Comparison of ENCODE assay signal across 28 mouse cellular contexts in genomic region chr5:119434572-119434971, GRCm38 (mm10).
"Had no signal": no experiment of that assay in that cellular context is flagged by ENCODE, and none has a peak within 500 bp of the region (broad histone marks: within the 10 kb centered on the region; RNA-seq: fewer than 3 reads in every experiment).

No protein-coding gene starts in this region.

- DNase-seq: gastrocnemius, adult 2 months; gastrocnemius, postnatal 10 days; gastrocnemius, postnatal 25 days; heart, adult 18-20 months; heart, postnatal 10 days; heart, postnatal 4 days; kidney, adult 11 months; kidney, adult 2 months; kidney, adult 9 months; kidney, postnatal 14 days; kidney, postnatal 36 days; layer of hippocampus, adult 9-11 months; layer of hippocampus, postnatal 36 days; left cerebral cortex, postnatal 4 days had no signal

- ATAC-seq: hindbrain, embryonic 16.5 days; inflammation-experienced regulatory T-cells, adult 6 months; intestine, embryonic 15.5 days; liver, embryonic 12.5 days had no signal

- H3K36me3 ChIP-seq: heart, embryonic 10.5 days; heart, embryonic 12.5 days; hindbrain, embryonic 10.5 days; hindbrain, embryonic 12.5 days; intestine, embryonic 15.5 days; kidney, embryonic 15.5 days; limb, embryonic 12.5 days; limb, embryonic 15.5 days; liver, embryonic 12.5 days had no signal

- H3K9me3 ChIP-seq: heart, embryonic 10.5 days; hindbrain, embryonic 12.5 days; intestine, embryonic 15.5 days; kidney, embryonic 15.5 days; limb, embryonic 15.5 days had no signal

- H3K9ac ChIP-seq: heart, embryonic 12.5 days; hindbrain, embryonic 12.5 days; hindbrain, embryonic 14.5 days; intestine, embryonic 15.5 days; kidney, embryonic 15.5 days; limb, embryonic 12.5 days; limb, embryonic 15.5 days; liver, embryonic 12.5 days; liver, embryonic 14.5 days had no signal

- H3K27me3 ChIP-seq: hindbrain, embryonic 12.5 days; intestine, embryonic 15.5 days had no signal

- H3K4me1 ChIP-seq: heart, embryonic 10.5 days; heart, embryonic 12.5 days; hindbrain, embryonic 12.5 days; intestine, embryonic 15.5 days; kidney, embryonic 15.5 days; limb, embryonic 15.5 days; liver, embryonic 12.5 days had no signal

- H3K4me2 ChIP-seq: heart, embryonic 12.5 days; hindbrain, embryonic 12.5 days; hindbrain, embryonic 14.5 days; intestine, embryonic 15.5 days; kidney, embryonic 15.5 days; limb, embryonic 12.5 days; limb, embryonic 15.5 days; liver, embryonic 12.5 days had no signal

- H3K4me3 ChIP-seq: gastrocnemius, adult 2 months; heart, embryonic 10.5 days; heart, embryonic 12.5 days; hindbrain, embryonic 10.5 days; hindbrain, embryonic 12.5 days; intestine, embryonic 15.5 days; kidney, embryonic 15.5 days; limb, embryonic 12.5 days; limb, embryonic 15.5 days; liver, embryonic 12.5 days had no signal

- H3K27ac ChIP-seq: gastrocnemius, adult 2 months; heart, embryonic 10.5 days; hindbrain, embryonic 10.5 days; hindbrain, embryonic 12.5 days; hindbrain, embryonic 14.5 days; intestine, embryonic 15.5 days; kidney, embryonic 15.5 days; kidney, postnatal 0 days; limb, embryonic 12.5 days; limb, embryonic 15.5 days; liver, embryonic 12.5 days; liver, embryonic 14.5 days had no signal
